Mouse (Mus musculus): ENCODE data around the gene Wnt3.

Gene Wnt3

DNA sequence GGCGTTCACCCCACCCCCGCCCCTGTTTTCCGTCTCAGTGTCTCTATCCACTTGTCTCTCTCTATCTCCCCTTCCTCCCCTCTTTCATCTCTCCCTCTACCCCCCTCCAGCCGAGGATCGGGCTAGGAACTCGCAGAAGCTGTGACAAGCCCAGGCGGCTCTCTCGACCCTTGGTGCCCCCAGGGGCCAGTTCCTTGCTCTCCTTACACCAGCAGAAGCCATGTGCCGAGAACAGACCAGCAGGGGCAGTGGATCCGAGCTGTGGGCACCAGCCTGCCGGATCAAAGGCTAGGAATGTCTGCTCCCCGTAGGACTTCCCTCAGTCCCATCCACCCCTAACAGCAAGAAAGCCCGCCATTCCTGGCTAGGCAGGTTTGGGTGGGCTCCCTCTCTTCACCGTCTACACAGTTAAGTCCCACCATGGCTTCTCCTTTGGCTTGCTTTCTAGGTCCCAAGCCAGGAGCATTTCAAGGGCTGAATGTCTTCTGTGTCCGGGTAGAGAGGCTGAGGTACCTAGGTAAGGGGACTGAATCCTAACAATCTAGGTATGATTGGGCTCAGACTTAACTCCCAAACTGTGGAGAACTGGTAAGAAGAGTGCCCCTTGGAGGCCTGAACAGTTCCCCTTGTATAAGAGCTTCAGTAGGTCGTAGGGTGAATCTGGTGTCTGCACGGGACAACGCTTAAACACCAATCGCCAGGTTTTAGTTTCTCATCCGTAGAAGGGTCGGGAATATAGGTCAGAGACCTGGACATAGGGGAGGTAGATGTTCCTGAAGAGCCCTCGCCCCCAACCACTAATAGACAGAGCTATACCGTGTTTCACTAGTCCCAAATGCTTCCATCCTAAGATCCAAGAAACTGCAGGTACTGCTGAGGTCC lies 1.2 kb upstream of the Wnt3 start:
- no peak for DNase-seq (ENCODE audit: low spot score)

DNA sequence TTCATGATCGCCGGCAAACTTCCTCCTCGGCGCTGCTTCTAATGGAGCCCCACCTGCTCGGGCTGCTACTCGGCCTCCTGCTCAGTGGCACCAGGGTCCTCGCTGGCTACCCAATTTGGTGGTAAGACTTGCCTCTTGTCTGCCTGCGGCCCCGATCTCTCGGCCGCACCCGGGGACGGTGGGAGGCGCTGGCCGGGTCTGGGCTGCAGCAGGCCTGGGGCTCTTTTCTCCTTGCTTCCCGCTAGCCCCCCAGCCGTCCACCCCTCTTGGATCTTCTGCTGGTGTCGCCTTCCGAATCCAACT lies 229 bp downstream of the Wnt3 start:
- DNase-seq (ENCODE audit: low spot score): no peak

DNA sequence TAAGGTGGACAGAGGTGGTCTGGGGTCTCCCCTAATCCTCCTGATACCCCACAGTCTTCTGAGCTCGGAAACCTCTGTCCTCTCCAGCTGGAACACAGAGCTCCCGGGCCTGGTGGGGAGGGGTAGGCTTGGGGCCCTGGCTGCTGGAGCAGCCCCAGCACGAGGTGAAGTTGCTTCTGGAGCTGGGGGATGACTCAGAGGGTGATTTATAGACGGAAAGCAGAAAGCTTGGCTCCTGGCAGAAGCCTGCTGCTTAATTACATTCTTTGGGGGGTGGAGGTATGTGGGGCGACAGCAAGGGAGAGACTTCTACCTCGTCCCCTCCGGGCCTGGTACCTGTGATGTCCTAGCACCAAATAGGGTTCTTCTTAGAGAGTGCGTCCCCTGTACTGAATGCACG lies 6.2 kb downstream of the Wnt3 start:
- DNase-seq (ENCODE audit: low spot score): no peak

DNA sequence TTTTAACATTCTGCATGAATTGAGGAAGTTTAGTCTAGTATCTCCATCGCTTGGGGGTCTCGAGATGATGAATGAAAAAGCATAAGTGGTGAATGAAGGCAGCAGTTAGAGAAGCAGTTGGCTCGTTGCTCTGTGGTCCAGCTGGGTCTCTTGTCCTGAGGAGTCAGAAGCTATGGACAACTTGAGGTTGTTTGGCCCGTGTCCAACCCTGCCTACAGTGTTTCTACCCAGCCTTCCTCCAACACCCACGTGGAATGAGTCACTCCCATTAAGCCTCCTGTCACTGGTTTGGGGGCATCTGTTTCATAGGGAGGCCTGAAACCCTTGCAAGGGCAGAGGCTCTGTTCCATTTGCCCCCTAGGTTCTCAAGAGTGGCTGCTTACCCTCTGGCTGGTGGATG lies 16.0 kb downstream of the Wnt3 start:
- DNase-seq (ENCODE audit: low spot score): no peak

DNA sequence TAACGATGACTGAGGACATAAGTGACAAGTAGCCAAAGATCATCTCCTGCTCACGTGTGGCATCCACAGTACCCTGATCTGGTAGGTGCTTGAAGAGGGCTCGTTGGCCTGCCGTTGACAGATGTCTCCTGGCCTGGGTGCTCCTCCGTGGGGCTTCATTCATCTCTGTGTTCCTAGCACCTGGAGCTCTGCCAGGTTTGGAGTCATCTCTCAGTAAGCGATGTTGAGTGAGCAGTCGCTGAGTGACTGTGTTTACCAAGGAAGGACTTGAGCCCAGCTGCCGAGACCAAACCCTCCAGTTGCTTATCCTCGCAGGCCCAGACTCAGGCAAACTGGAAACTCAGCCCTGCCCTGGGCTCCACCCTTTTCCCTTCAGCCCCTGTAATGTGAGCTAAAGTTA lies 27.2 kb downstream of the Wnt3 start:
- DNase-seq (ENCODE audit: low spot score): no peak

DNA sequence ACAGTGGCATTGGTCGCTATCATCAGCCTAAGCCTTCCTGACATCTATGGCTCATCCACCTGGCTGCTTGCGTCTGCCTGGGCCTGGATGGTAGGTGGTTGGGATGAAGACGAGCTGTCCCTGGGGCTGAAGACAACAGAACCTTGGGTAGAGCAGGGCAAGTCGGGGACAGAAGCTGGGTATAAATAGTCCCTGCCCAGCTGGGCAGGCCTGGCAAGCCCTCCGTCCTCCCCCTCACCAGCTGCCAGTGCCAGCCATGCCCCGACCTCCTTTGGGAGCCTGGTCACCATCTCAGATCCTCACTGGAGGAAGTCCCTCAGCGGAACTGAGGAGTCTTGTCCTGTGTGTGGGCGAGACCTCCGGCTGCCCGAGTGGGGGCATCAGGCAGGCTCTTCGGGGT lies 30.2 kb downstream of the Wnt3 start:
- no peak for DNase-seq (ENCODE audit: low spot score)

DNA sequence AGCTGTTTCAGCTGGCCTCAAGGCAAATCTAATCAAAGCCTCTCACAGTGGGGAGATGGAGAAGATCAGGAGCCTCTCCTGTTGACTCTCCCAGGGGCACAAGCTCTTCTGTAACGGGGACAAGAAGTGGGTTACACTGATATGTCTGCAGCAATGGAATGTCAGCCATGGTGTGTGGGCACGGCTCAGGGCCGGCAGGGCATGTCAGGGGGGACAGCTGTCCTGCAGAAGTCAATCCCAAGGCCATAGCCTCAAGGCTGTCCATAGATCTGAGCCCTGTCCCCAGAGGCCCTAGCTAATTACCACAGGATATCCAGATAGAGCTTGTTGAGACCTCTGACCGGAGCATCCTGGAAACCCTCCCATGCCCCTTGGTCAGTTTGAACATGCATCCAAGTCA lies 30.9 kb downstream of the Wnt3 start:
- DNase-seq (ENCODE audit: low spot score): no peak

DNA sequence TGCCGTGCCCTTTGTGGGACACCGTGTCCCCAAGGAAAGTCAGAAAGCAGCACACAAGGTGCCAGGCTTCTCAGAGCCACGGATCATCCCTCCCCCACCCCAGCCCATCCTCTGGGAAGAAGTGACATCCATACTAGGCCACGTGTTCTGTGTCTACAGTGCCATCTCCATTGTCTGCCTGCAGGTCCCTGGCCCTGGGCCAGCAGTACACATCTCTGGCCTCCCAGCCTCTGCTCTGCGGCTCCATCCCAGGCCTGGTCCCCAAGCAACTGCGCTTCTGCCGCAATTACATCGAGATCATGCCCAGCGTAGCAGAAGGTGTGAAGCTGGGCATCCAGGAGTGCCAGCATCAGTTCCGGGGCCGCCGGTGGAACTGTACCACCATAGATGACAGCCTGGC lies 34.0 kb downstream of the Wnt3 start:
- DNase-seq (ENCODE audit: low spot score): no peak

DNA sequence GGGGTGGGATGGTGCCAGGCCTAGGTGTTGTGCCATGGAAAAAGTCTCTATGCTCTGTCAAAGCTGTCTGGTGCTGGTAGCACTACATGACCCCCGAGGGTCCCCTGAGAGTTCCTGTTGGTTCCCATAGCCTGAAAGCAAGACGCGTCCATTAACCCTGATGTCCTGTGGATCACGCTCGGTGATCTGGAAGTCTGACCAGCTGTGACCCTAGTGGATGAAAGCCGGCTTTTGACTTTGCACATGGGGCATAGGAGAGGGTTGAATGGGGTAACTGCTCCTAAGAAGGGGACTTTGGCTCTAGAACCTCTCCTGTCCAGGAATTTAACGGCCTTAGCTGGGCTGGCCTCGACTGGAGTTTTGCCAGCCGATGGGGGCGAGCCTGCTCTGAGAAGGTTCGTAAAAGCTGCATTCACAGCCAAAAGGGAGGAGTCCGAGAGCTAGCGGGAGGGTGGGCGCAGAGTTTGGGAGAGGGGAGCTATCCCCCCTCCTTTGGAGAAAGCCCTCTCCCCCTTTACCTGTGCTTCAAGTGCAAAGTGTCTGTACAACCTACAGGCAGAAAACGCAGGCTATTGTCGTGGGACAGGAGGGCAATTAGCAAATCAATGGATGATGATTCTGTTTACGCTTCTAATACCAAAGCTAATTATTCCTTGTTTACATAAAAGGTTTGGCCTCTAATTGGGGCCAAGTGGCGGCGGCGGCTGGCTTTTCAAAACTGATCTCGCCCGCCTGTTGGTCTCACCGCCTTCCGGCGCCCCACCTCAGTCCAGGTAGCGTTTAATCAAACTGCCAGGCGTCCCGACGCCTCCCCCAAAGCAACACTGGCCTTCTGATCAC lies 35.0 kb downstream of the Wnt3 start:
- no peak for DNase-seq (ENCODE audit: low spot score)

DNA sequence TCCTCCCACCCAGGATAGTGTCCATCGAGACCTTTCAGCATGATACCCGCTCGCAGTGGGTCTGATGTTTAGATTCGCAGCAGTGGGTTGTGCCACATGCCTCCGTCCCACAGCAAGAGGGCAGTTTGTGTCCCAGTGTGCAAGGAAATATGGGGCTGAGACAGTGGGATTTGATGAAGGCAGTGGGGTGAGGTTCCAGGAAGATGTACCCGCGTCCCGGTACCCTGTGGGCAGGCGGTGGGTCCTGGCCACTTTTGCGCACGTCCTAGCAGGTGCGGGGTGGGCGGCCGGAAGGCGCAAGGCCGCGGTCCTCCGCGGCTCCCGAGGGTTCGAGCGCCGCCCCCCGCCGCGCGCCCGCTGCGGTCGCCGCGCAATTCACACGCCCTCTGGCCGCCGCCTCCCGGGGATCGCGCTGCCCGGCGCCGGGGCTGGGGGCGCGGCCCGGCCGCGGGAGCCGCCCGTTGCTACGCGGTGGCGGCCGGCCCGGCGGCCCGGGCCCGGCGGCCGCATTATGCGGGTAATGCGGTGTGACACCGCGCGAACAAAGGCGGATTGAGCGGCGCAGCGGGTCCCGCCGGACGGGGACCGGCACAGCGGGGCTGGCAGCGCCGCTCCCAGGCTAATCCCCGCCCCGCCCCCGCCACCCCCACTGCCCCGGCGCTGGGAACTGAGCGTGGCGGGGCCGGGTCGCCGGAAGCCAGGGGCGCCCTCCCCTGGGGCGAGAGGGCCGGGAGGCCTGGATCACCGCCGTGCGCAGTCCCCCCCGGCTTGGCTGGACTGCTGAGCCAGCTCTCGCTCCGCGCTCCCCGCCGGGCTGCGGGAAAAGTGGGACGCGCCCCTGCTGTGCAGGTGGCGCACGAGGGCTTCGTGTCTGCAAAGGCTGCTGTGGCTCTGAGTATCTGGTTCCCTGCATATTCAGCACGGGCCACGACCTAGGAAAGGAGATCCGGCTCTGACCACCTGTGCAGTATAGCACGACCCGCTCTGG lies 36.0 kb downstream of the Wnt3 start:
- DNase-seq (ENCODE audit: low spot score): no peak

DNA sequence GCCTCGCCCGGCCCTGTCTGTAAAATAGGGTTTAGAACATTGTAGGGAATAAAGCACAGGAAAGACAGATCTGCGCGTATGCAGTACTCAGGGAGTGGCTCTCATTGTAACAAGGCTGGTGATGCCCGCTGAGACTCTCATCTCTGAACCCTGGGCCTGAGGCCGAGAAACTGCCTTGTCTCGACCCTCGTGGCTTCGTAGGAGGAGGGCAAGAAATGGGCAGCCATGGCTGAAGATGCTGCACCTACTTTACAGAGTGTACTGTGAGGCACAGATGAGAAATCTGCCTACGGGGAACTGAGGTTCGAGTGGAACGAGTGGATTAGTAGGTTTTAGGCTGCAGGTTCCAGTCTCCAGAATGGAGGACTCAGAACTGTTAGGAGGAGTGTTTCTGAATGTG lies 36.7 kb downstream of the Wnt3 start:
- no peak for DNase-seq (ENCODE audit: low spot score)

DNA sequence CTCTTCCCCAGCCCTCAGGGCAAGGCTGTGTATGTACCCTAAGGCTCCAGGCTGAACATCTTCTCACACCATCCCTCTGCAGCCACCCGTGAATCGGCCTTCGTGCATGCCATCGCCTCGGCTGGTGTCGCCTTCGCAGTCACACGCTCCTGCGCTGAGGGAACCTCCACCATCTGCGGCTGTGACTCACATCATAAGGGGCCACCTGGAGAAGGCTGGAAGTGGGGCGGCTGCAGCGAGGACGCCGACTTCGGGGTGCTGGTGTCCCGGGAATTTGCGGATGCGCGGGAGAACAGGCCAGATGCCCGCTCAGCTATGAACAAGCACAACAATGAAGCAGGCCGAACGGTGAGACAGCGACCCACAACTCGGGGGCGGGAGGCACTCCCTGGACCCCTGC lies 37.3 kb downstream of the Wnt3 start:
- no peak for DNase-seq (ENCODE audit: low spot score)

DNA sequence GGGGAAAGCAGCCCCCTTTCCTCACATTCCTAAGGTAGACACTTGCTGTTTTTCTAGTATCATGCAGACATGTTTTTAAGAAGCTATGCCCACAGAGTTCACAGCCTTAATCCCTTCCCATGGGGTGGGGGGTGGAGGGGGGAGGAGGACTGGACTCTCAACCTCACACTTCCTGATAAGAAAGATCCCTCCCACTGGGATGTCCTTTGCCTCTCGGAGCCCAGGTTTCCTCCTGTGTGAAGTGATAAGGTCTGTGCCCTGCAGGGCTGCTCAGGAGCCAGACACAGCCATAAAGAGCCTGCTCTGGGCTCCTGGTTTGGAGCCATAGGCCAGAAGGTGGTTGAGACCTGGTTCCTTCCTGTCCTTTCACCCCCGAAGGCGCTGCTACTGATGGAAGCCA lies 40.9 kb downstream of the Wnt3 start:
- DNase-seq (ENCODE audit: low spot score): no peak

DNA sequence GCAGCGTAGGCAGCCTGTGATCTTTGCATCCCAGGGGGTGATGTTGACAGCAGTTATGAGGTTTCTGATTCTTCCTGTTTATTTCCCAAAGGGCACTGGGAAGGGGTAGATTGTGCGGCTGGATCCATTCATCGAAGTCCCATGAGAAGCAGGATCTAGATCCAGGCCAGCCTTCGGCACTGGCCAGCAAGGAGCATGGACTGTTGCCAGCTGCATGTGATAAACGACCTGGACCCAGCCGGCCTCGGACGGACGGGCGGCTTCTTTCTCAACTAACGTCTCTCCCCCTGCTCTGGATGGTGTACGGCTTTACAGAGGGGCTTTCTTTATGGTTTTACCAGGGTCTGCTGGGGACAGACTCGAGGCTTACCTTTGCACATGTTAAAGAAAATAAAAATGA lies 42.0 kb downstream of the Wnt3 start:
- no peak for DNase-seq (ENCODE audit: low spot score)

DNA sequence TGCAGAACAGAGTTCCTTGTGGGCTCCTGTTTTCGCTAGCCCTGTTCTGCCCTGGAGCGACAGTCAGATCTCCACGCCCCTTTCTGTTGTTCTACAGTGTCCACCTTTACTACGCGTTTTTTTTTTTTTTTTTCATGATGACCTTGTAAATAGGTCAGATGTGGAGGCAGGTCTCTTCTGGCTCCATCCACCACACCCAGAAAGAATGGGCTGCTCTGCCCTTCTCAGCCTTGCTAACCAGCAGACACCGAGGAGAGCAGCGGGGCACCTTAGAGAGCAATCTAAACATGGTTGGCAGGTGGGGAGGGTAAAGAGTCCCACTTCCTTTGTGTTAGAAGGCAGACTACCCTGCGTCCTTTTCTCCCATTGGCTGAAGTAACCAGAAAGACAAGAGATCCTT lies 42.8 kb downstream of the Wnt3 start:
- no peak for DNase-seq (ENCODE audit: low spot score)

DNA sequence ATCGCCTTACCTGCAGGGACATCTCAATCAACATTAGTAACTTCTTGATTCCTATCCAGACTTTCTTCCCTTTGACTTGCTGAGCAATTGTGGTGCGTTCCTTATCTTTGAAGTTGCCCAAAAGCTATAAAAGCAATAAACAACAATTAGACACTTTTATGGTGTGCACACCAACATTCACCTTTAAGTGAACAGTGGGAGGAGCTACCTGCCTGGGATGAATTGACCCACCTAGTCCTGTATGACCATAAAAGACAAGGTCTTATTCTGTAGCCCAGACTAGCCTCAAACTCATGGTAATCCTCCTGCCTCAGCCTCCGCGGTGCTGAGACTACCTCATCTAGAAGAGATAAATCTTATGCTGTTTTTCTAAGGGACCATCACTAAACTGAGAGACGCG lies 53.3 kb downstream of the Wnt3 start:
- no peak for DNase-seq (ENCODE audit: low spot score)

DNA sequence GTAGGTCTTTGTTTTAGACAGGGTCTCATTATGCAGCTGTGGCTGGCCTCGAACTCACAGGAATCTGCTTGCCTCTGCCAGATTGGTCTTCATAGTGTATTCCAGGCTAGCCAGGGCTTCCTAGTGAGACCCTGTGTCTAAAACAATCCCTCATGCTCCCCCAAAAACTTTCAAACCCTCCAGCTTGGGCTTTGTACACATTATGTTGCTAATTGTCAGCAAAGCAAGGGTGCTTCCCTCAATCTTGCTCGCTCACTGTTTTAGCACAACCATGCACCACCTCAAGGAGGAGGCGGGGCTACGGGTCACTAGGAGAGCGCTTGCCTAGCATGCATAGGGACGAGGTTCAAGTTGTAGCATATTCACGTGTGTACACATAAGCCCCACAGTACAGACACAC lies 54.9 kb downstream of the Wnt3 start:
- DNase-seq (ENCODE audit: low spot score): no peak

DNA sequence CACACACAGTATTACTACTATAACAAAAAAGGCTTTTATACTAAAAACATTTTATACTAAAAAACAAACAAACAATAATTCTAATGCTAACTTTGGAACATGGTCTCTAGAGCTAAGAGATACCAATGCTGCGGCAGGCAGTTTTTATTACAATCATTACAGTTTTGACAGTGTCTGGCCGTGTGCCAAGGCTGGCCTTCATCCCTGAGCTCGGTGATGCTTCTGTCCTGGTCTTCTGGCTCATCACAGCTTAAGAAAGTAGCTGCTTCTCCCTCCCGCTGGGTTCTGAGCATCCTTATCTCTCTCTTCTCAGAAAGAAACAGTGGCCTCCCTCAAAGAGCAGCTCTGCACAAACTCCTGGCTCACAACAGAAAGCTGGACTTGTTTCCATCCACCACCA lies 56.0 kb downstream of the Wnt3 start:
- DNase-seq (ENCODE audit: low spot score): no peak

DNA sequence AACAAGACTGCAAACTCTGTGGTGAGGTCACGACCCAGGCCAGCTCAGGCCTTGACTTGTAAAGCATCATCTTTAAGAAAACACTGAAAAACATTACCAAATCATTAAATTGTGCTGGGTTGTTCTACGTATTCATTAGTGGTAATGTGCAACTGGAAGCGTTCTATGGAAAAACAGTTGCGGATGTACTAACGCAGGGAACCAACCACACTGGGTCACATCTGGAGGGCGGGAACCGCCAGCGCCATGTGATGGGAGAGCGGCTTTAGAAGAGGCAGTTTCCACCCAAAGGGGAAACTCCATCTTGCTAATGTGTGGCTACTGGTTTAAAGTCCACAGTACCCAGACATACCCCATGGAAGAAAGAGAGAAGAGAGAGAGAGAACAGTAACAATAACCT lies 56.5 kb downstream of the Wnt3 start:
- DNase-seq (ENCODE audit: low spot score): no peak

DNA sequence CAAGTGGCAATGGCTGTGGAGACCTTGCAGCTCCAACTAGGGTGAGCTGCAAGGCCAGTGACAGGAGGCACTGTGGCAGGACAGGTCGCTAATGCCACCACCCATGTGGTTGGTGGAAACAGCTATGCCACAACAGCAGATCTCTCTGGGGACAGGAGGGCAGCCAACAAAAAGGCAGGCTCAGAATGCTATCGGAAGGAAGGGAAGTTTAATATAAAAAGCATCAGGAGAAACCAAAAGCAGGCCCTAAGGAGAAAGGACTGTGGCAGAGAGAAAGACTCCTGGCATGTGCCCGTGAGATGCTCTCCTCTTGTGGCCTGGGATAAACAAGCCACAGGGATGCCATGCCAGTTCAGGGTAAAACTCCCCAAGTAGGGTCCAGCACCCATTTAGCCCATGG lies 57.8 kb downstream of the Wnt3 start:
- DNase-seq (ENCODE audit: low spot score): no peak

DNA sequence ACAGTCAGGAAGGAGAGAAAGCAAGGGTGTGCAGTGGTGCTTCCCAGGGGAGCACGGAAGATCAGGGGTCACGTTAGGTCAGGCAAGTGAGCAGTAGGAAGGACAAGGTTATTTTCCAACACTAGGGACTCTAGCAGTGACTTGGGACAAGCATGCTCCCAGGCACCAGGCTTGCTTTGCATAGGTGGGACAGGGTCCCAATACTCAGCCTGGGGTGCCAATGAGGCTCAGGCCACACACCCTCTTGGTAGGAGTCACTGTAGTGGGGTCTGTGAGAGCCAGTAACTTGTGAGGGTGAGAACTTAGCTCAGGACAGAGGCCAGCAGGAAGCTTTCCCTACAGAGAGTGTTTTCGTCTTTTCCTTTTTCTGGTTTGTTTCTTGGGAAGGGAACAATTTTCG lies 58.4 kb downstream of the Wnt3 start:
- DNase-seq (ENCODE audit: low spot score): no peak

DNA sequence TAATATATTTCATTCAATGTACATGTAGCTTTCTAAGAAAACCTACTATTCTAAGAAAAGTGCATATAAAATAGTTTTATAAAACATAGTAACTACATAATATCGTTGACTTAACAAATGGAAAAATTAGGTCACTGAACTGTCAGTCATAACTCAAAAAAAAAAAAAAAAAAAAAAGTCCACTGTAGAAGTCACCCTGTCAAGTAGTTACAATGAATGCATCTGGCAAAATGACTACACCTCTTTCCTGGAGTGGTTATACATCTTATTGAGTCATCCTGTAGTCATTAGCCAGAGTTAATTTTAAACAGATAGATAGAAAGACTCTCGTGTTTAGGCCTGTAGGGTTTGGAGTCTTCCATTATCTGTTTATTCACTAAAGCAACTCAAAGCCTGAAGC lies 65.0 kb downstream of the Wnt3 start:
- DNase-seq (ENCODE audit: low spot score): no peak

DNA sequence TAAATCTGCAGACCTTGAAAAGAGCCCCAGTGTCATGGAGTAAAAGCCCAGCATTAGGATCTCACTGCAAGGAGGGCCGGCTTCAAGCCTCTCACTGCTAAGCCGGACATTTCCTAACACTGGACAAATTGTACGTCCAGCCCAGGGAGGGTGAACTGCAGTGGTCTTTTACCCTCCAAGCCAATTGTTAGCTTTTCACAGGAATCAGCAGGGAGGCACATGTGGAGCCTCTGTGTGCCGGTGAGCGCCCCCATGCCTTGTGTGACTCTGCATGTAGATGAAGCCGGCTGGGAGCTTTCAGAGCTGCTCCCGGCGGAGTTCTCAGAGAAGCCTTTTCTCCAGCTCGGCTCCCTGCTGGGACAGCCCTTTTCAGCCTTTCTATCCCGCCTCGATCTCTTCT lies 66.9 kb downstream of the Wnt3 start:
- no peak for DNase-seq (ENCODE audit: low spot score)

Measured in testis, postnatal 10 days (tissue).